Mouse (Mus musculus) CH12.LX (cell line): Measurements from ENCODE around the gene Ilf2. TPM values are rescaled to one million over a fixed set of nuclear protein-coding genes. Genes with fewer than 3 reads are reported as not detected.

Experiments
- DNase-seq: peaks from one replicate; pipeline ENCODE4 v3.0.0-alpha.2; 2013; ENCODE audit errors: extremely low read depth
- H3K27ac ChIP-seq: 2 replicates; pipeline ENCODE4 v1.5.1; 2012; ENCODE audit warnings: low read depth, mild to moderate bottlenecking, control low read depth, moderate library complexity; ENCODE audit not compliant: insufficient read depth
- H3K27me3 ChIP-seq: replicated peaks from 2 replicates; pipeline ENCODE3; 2012; ENCODE audit warnings: inconsistent platforms
- H3K36me3 ChIP-seq, 2 experiments: replicated peaks in 1 of 2; 2 replicates each; pipeline versions ENCODE3 to v1.6.1; 2012; ENCODE audit warnings: inconsistent platforms in 1 of 2, low read length in 1 of 2, mild to moderate bottlenecking in 1 of 2, mixed read lengths in 1 of 2, moderate library complexity in 1 of 2; ENCODE audit not compliant: control insufficient read depth in 1 of 2, insufficient read depth in 1 of 2
- H3K4me1 ChIP-seq, 2 experiments: 2 replicates each; pipeline ENCODE4 v1.6.1; 2012; ENCODE audit warnings: inconsistent platforms in 1 of 2, moderate library complexity in 1 of 2; ENCODE audit not compliant: insufficient read depth in 2 of 2, control insufficient read depth in 1 of 2
- H3K4me2 ChIP-seq: 2 replicates; pipeline ENCODE4 v1.6.1; 2012; ENCODE audit warnings: low read depth, mild to moderate bottlenecking, control low read depth; ENCODE audit not compliant: poor library complexity, insufficient read depth, severe bottlenecking
- H3K4me3 ChIP-seq, 3 experiments: fragments of 150-350 bp in 1 of 3; sonication (generic) in 1 of 3; replicated peaks in 1 of 3; 2 replicates each; pipeline versions ENCODE3 to v1.5.1; 2011 to 2012; ENCODE audit warnings: low read depth in 2 of 3, low read length in 2 of 3, mild to moderate bottlenecking in 2 of 3, moderate library complexity in 2 of 3, control low read depth in 1 of 3, improper control_type of control experiment in 1 of 3, inconsistent platforms in 1 of 3, mixed read lengths in 1 of 3; ENCODE audit not compliant: poor library complexity in 1 of 3
- H3K79me2 ChIP-seq: replicated peaks from 2 replicates; pipeline ENCODE4 v1.6.1; 2012; ENCODE audit warnings: mild to moderate bottlenecking, moderate library complexity; ENCODE audit not compliant: control insufficient read depth, poor library complexity, insufficient read depth, severe bottlenecking; ENCODE audit errors: extremely low read depth
- H3K9ac ChIP-seq: 2 replicates; pipeline ENCODE4 v1.6.1; 2012; ENCODE audit warnings: low read depth, mild to moderate bottlenecking, control low read depth, moderate library complexity; ENCODE audit not compliant: insufficient read depth
- H3K9me3 ChIP-seq: replicated peaks from 2 replicates; pipeline ENCODE3; 2012; ENCODE audit warnings: low read length, inconsistent platforms, mixed read lengths
- BHLHE40 ChIP-seq: IDR thresholded peaks from 2 replicates; pipeline ENCODE4 v1.6.1; 2011; ENCODE audit warnings: mild to moderate bottlenecking, low read depth, low read length, improper control_type of control experiment
- CHD1 ChIP-seq: IDR thresholded peaks from 2 replicates; pipeline ENCODE4 v1.6.1; 2012; ENCODE audit warnings: low read depth, low read length, improper control_type of control experiment, inconsistent platforms
- CTCF ChIP-seq, 2 experiments: IDR thresholded peaks in 1 of 2; conservative IDR thresholded peaks in 1 of 2; 2 replicates each; pipeline ENCODE4 v1.5.1; 2011 to 2012; ENCODE audit warnings: low read depth in 2 of 2, low read length in 2 of 2, improper control_type of control experiment in 1 of 2, inconsistent platforms in 1 of 2, mild to moderate bottlenecking in 1 of 2, moderate library complexity in 1 of 2
- E2F4 ChIP-seq: IDR thresholded peaks from 2 replicates; pipeline ENCODE4 v1.6.1; 2011; ENCODE audit warnings: low read depth, low read length, improper control_type of control experiment; ENCODE audit not compliant: insufficient replicate concordance
- IRF4 ChIP-seq: IDR thresholded peaks from 2 replicates; pipeline ENCODE4 v1.6.1; 2014; ENCODE audit warnings: low read depth, mild to moderate bottlenecking, inconsistent platforms, low read length, improper control_type of control experiment
- JUN ChIP-seq: IDR thresholded peaks from 2 replicates; pipeline ENCODE4 v1.6.1; 2011; ENCODE audit warnings: low read depth, mild to moderate bottlenecking, low read length, improper control_type of control experiment, moderate library complexity; ENCODE audit not compliant: insufficient read depth
- MAFK ChIP-seq: IDR thresholded peaks from 2 replicates; pipeline ENCODE4 v1.6.1; 2011; ENCODE audit warnings: low read length, improper control_type of control experiment; ENCODE audit not compliant: insufficient replicate concordance
- MAX ChIP-seq: IDR thresholded peaks from 2 replicates; pipeline ENCODE4 v1.6.1; 2011; ENCODE audit warnings: low read length, improper control_type of control experiment
- MEF2A ChIP-seq: IDR thresholded peaks from 2 replicates; pipeline ENCODE4 v1.6.1; 2014; ENCODE audit warnings: low read depth, mild to moderate bottlenecking, inconsistent platforms, low read length, improper control_type of control experiment, borderline replicate concordance
- NELFE ChIP-seq: IDR thresholded peaks from 2 replicates; pipeline ENCODE4 v1.6.1; 2011; ENCODE audit warnings: low read depth, low read length, improper control_type of control experiment
- PAX5 ChIP-seq: IDR thresholded peaks from 2 replicates; pipeline ENCODE4 v1.6.1; 2012; ENCODE audit warnings: low read length, inconsistent platforms, mixed read lengths
- POLR2A ChIP-seq: IDR thresholded peaks from 2 replicates; pipeline ENCODE4 v1.6.1; 2011; ENCODE audit warnings: low read depth, mild to moderate bottlenecking, improper control_type of control experiment, low read length
- SIN3A ChIP-seq: IDR thresholded peaks from 2 replicates; pipeline ENCODE4 v1.6.1; 2012; ENCODE audit warnings: low read length, improper control_type of control experiment, inconsistent platforms
- UBTF ChIP-seq: IDR thresholded peaks from 2 replicates; pipeline ENCODE4 v1.6.1; 2012; ENCODE audit warnings: low read depth, mild to moderate bottlenecking, inconsistent platforms, low read length, improper control_type of control experiment, moderate library complexity
- USF1 ChIP-seq: IDR thresholded peaks from 2 replicates; pipeline ENCODE4 v1.6.1; 2014; ENCODE audit warnings: low read depth, mild to moderate bottlenecking, inconsistent platforms, low read length, improper control_type of control experiment
- ZNF384 ChIP-seq: IDR thresholded peaks from 2 replicates; pipeline ENCODE4 v1.6.1; 2012; ENCODE audit warnings: low read depth, low read length, improper control_type of control experiment, inconsistent platforms
- dilution Hi-C: fragments of 300-500 bp; cut with MboI; formaldehyde crosslinking; loops from 2 replicates; pipeline ENCODE4 v1.14.3; 2020; ENCODE audit warnings: low sequenced_read_pairs; ENCODE audit not compliant: extremely low pct_unique_long_range_greater_than_20kb, extremely low pct_ligation_motif_present
- in situ Hi-C: fragments of 300-500 bp; cut with MboI; formaldehyde crosslinking; loops from 3 replicates; pipeline ENCODE4 v1.14.3; 2019; ENCODE audit warnings: low sequenced_read_pairs, low pct_ligation_motif_present, low pct_unique_long_range_greater_than_20kb, mixed read lengths
- polyA plus RNA-seq: library from polyadenylated mRNA; unstranded; fragments of >175 nt; gene quantifications from 2 replicates; pipeline ENCODE4 v1.2.1, GENCODE M21; 2012; ENCODE audit warnings: low read depth; ENCODE audit not compliant: insufficient read length
- total RNA-seq, 2 experiments: library from RNA; depleted of rRNA; stranded (reverse); fragments of 300-350 nt in 1 of 2; fragments of >200 nt in 1 of 2; gene quantifications; 2 replicates each; pipeline ENCODE4 v1.2.3; 2012 to 2014

Ilf2 gene
- total and polyA plus RNA-seq, 3 experiments, result 120 to 197 (median 182) TPM

DNA sequence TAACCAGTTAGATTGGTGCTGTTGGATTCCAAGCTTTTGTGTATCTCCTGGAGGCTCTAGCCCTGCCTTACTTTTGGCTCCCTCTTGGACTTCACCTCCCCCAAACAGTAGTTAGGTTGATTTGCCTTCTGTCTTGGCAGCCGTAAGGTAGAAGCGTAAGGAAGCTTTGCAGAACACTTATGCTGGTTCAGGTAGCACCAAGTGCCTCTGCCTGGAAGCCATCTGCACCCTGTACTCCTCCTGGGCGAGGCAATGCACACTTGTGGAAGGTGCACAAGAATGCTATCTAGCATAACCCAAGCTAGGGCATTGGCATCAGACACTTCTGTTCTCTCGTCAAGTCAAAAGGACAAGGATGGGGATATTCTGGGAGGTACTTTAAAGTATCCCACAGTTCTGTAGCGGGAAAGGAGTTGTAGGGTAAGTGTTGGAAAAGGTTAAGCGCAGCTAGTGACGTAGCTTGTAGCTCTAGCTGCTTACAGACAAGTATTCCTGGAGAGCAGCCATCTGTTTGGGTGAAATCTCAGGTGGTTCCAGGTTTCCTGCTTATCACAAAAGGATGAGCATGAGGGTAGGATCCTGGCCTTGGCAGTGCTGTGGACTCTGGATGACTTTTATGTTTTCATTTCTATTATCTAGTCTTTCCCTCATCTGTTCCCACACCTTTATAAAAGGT lies 20.1 kb downstream of the Ilf2 start:
- H3K36me3 ChIP-seq, result peaks cover 52 to 61% of the 10 kb centered on the region in 2 experiments
- H3K4me3 ChIP-seq, result no peak overlapping the region
- no peak for TF ChIP-seq BHLHE40
- no peak for TF ChIP-seq POLR2A
- TF ChIP-seq USF1, result no peak
- TF ChIP-seq PAX5, result no peak
- TF ChIP-seq UBTF, result no peak
- TF ChIP-seq MAX, result no peak
- TF ChIP-seq E2F4, result no peak
- no peak for TF ChIP-seq CTCF (conservative IDR thresholded peaks at IDR 0.05 in 1 of 2, IDR thresholded peaks at IDR 0.05 in 1 of 2; ENCODE audit: low read depth in 2 of 2, low read length in 2 of 2)
- TF ChIP-seq CHD1, result no peak
- TF ChIP-seq IRF4, result no peak
- TF ChIP-seq JUN, result no peak
- TF ChIP-seq MAFK, result no peak
- no peak for TF ChIP-seq MEF2A
- TF ChIP-seq, all 38 proteins: peak for 0
- no peaks in the 10 kb centered on the region for H3K79me2 ChIP-seq
- dilution Hi-C loops, result no loop called here
- no peak overlapping the region for H3K27ac ChIP-seq
- DNase-seq, result no peak
- no peak overlapping the region for H3K4me2 ChIP-seq
- in situ Hi-C loops, result no loop called here
- no peak overlapping the region for H3K9ac ChIP-seq
- no peaks in the 10 kb centered on the region for H3K4me1 ChIP-seq
- no peaks in the 10 kb centered on the region for H3K9me3 ChIP-seq
- no peaks in the 10 kb centered on the region for H3K27me3 ChIP-seq

DNA sequence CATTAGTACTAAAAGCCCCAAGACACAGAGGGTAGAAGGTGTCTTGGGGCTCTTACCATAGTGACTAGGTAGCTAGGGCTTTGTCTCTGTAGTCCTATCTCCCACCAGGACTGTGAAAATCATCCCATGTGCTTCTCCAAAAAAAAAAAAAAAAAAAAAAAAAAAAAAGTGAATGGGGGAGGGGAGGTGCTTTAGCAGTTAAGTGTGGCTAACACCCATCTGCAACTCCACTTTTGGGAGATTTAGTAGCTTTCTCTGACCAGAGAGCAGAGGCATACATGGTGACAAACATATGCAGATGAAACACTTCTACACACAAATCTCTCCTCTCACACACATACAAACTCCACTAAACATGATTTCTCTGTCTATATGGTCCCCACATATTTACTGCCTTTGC lies 21.7 kb downstream of the Ilf2 start:
- TF ChIP-seq POLR2A (no peak; the same call in 1 of the 2 replicates), ZNF384 (peak; percentile 81), SIN3A (no peak), NELFE (no peak)
- TF ChIP-seq, all 38 proteins: peak for 1
- peaks cover 66 to 77% of the 10 kb centered on the region in 2 experiments for H3K36me3 ChIP-seq
- H3K27me3 ChIP-seq, result no peaks in the 10 kb centered on the region
- no peak for DNase-seq
- no peak overlapping the region for H3K4me3 ChIP-seq
- H3K27ac ChIP-seq, result no peak overlapping the region
- no peak overlapping the region for H3K4me2 ChIP-seq
- no peaks in the 10 kb centered on the region for H3K4me1 ChIP-seq
- in situ Hi-C loops (no loop called here), dilution Hi-C loops (no loop called here)
- H3K79me2 ChIP-seq, result no peaks in the 10 kb centered on the region
- no peaks in the 10 kb centered on the region for H3K9me3 ChIP-seq
- no peak overlapping the region for H3K9ac ChIP-seq
